Mouse (Mus musculus) adrenal gland, postnatal 25 days (tissue): ENCODE measurements at regions not wholly inside any gene's neighbourhood (a gene's known extent, or its start where the extent isn't known, plus 50 kb on each side); places are given as distances from the start of the nearest gene placed in this dataset.
A peak's percentile ranks its signal among the peaks of the same experiment; 100 is the strongest.

Experiments used
- DNase-seq: peaks from one replicate; pipeline ENCODE4 v3.0.0; 2021; ENCODE audit warnings: mixed read lengths

DNA sequence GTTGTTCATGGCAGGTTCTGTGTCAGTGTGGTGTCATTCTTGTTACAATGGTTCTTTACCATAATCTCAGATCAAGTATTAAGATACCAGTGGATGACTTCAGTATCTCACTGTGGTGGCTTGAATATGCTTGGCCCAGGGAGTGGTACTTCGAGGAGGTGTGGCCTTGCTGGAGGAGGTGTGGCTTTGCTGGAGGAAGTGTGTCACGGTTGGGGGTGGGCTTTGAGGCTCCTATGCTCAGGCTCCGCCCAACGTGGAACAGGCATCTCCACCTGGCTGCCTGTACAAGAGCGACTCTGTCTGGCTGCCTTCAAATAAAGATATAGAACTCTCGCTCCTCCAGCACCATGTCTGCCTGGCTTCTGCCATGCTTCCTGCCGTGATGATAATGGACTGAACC lies 63.6 kb downstream of the Cd2 start:
- no peak for DNase-seq

DNA sequence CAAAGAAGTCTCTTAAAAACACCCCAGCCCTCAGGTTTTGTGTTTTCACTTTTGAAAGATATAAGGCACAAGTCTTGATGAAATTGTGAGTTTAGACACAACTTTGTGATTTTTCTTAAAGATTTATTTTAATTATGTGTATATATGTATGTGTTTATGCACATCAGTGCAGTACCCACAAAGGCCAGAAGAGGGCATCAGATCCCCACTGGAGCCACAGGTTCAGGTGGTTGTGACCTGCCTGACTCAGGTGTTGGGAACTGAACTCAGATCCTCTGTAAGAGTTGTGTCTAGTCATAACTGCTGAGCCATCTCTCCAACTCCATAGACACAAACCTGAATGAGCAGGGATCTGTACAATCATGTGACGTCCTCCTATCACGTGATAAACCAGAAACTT lies 67.8 kb downstream of the Cd2 start:
- DNase-seq, result no peak

DNA sequence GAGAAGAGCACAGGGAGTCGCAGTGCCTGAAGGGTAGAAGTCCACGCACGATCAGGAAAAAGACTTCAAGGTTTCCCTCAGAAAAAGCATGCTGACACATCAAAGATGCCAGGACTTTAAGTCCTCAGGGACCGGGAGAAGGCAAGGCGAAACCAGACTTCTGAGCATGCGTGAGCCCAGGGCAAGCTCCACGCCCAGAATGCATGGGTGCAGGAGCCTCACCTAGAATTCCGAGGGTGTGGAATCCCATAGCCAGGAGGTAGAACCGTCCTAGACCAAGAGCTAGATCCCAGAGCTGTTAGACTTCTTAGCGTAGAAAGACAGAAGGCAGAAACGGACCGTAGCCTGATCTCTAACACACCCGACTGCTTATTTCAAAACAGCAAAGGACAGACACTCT lies 71.0 kb downstream of the Cd2 start:
- DNase-seq, result no peak

DNA sequence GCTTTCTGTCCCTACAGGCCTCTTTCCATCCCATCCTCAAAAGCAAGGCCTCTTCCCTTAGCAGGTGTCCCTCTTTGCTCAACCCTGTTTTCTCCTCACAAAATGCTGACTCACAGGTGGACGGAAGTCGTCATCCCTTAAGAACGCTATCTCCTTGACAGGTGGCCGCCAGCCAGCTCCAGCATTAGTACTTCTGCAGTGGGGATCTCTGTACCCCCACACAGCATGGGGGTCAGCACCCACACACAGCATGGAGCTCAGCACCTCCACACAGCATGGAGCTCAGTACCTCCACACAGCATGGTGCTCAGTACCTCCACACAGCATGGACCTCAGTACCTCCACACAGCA lies 74.6 kb downstream of the Cd2 start:
- no peak for DNase-seq

DNA sequence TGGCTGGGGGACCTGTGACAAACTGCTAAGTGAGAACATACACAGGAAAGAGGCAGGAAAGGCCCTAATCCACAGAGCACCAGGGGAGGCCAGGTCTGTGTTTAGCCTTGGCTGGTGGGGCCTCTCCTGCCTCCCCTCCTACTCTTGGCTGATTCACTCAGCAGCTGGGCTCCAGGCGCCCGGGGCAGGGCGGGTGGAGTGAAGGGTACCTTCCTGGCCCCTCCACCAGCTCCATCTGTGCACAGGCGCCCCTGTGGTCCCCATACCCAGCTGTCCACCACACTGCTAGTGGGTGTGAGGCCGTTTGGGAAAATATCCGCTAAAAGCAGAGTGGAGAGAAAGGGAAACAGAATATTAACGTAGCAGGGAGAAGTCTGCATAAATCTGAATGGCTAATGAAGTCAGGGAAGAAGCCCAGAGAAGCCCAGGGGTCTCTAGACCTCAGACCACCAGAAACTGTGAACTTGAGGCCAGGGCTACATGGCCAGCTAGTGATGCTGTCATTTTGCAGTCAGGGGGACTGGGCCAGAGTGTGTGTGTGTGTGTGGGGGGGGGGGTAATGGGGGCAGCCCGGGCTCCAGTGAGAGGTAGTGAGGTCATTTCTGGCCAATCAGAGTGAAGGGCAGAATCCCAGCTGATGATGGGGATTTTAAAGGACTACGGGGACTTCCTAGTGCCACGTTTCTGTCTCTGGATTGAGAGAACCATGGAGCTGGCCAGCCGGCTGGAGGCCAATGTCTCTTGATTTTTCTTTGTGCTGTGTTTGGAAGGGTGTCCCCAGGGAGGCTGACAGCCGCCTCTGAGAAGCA lies 75.1 kb downstream of the Cd2 start:
- DNase-seq, result peak; percentile 28

DNA sequence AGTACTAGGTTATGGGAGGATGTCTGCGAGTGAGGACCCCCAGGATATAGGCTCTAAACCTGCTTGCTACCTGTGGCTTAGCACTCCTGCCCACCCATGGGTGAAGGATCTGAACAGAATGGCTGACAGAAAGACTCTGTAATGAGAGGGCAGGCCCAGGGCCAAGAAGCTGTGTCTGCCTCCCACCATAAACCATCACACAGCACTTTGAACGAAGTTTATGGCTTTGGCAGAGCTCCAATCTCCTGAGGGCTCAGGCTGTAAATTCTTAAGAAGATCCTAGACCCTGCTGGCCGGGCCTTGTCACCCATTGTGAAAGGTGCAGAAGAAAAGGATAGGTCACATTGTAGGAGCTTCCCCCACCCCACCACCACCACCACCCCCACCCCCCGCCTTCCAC lies 75.8 kb downstream of the Cd2 start:
- DNase-seq, result no peak

DNA sequence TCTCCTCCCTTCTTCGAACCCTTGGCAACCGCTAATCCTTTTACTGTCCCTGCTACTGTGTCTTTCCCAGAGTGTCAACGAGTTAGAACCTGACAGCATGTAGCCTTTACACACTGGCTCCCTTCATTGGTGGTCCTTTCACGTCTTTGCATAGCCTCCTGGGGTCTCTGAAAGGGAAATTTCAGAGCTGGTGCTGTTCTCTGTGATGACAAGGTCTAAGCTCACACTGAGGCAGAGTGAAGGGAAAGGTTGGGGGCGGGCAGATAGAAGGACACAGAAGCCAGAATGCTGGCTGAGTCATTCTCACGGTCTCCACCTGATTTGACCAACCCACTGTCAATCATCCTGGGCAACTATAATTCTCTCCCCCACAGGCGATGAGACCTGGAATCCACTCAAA lies 78.2 kb downstream of the Cd2 start:
- no peak for DNase-seq

DNA sequence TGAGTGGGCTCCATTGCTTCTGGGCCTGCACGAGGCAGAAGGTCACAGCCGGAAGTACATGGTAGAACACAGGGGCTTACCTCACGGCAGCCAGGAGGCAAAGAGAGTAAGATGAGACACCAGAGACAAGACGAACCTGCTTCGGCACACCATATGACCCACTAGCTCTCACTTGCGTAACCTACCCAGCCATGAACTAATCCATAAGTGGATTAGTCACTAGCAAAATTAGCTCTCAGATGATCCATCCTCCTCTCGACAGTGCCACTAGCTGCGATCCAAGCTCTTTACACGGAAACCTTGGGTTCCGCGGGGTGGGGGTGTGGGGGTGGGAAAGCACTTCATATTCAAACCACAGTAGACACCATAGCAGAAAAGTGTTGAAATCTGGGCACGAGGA lies 79.0 kb downstream of the Cd2 start:
- DNase-seq, result no peak

DNA sequence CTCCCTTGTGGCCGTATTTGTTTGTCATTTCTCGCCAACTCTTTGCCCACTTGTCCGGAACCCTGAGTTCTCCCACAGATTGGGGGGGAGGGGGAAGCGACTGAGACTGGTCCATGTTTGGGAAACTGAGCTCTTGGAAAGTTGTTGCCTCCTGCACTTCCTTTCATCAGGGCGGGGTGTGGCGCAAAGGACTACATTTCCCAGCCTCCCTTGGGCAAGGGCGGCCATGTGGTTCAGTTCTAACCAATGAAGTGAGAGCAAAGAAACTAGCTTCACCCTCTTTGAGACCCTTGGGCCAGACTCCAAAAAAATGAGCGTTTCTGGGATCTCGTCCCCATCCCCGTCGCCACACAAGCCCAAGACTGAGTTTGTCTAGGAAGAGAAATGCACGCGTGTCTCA lies 81.6 kb downstream of the Cd2 start:
- DNase-seq, result peak; percentile 31

DNA sequence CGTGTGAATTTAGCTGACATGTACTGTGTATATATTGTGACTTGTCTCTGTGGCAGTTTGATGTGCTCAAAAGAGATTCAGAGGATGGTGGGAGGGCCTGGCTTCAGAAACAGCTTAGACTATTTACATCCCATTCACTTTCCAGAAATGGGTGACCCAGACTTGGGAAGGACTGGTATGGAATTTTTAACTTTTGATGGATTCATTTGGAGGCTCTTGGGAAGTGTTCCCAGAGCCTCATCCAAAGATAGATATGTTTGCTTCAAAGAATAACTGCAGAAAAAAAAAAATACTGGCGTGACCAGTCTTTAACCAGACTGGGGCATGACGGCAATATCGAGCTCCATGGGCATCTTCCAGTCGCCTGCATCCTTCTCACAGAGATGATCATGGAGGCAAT lies 84.6 kb upstream of the Ptgfrn start:
- no peak for DNase-seq

DNA sequence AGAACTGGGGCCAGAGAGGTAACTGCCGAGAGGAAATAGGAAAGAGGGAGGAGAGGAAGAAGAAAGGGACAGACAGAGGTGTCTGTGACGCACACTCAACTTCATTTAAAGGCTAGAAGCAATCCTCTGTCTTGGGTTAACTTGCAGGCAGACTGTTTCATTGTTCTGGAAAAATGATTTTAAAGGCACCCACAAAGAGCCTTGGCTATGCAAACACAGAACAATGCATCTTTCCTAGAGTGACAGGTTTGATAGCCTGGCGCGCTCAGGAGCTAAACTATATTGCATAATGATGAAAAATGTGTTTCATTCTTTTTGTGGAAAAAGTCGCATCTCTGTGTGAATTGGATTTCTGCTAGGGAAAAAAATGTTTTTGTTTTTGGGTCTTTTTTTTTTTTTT lies 84.2 kb upstream of the Ptgfrn start:
- DNase-seq, result no peak

DNA sequence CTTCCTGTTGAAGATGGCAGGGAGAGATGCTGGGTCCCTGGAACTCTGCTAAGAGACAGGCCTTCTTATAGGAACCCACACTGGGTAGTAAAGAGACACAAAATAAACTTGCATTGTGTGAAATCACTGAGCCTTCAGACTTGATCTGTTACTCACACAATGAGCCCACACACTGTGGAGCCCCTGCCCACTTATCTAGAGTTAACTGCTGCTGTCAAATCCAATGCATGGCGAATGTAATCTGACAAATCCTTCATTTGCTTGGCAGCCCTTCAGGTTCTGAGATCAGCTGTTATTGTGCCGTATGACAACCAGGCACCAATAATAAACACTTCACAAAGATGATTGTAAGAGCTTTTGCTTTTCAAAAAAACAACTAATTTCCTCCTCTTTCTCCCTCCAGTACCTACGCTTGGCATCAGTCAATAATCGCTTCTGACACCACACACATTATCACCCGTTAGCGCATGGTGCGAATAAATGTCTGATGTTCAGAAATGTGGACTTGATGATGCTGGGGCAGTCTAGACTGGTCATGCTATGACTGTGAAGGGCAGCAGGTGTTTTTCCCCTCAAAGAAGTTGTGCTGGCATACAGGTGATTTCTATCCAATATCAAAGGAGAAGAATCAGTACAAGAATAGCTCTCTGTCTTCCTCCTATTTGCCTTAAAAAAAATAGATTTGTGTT lies 81.4 kb upstream of the Ptgfrn start:
- DNase-seq, result no peak

DNA sequence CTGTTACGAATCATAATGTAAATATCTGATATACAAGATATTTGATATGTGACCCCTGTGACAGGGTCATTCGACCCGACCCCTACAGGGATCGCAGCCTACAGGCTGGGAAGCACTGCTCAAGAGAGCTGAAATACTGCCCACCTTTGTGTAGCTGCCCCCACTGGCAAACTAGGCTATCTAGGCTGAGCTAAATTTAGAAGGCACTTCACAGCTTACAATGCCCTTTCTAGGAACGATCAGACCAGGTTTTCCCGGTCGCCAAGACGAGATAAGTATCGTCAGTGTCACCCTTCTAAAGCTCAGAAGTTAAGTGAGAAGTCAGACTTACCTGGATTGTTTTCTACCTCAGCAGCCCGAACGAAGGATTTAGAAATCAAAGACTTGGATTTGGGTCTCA lies 71.9 kb upstream of the Ptgfrn start:
- no peak for DNase-seq

DNA sequence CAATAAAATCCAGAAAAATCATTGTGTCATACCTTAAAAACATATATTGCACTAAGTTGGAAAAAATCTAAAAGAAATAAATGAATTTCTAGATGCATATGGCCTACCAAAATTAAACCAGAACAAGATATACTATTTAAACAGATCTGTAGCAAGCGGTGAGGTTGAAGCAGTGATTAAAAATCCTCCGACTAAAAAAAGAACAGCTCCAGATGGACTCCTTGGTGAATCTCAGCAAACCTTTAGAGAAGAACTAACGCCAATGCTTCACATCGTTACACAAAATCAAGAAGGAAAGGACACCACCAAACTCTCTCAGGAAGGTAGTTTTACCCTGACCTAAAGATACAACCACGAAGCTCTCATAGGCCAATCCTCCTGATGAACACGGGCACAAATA lies 63.9 kb upstream of the Ptgfrn start:
- DNase-seq, result no peak

DNA sequence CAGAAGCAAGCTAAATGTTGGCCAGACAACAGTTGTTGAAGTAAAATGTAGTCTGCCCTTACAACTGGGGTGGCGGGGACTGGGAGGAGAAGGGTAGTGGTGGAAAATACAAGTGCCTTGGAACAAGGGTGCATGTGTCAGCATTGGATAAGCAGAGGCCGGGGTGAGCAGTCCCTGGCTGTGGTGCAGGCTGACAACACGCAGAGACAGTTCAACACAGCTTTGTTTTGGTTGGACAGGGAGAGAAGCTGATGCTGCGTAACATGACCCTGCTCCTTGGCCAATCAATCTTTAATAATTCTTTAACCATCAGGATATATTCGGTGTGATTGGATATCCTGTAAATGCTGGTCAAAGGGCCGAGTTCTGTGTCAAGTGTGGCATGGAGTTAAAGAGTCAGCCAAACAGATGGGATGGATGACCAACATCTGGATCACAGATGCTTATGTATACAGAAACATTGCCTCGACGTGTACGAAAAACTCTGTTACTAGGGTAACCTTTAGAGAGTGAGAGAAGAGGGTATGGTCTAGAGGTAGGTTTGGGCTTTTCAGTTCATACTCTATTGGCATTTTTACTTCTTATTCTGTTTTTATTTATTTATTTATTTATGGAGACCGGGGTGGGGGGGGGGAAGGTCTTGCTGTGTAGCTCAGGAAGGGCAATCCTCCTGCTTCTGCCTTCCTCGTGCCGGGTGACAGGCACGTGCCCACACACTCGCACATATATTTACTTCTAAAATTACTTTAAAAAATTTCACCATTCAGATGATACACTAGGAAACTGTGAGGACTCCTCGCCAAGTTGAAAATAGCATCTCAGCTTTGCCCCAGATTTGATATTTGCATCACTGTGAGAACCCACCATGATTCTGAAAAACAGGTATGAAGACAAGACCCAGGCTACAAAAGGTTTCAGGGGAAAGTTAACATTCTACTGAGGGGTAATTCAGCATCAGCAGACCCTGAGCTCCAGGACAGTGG lies 60.2 kb upstream of the Ptgfrn start:
- no peak for DNase-seq

DNA sequence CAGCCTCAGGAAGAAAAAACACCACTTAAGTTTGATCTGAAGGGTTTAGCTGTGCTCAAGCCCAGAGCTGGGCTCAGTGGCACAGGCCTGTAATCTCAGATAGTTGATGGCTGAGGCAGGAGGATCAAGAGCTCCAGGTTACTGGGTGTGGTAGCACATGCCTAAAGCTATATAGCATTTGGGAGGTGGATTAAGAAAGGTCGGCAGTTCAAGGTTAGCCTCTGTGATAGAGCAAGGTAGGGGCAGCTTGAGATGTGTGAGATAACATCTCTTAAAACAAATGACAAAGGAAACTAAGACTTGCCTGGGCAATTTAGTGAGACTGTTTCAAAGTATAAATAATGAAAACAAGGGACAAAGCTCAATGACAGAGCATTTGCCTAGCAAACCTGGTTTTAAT lies 56.9 kb upstream of the Ptgfrn start:
- no peak for DNase-seq

DNA sequence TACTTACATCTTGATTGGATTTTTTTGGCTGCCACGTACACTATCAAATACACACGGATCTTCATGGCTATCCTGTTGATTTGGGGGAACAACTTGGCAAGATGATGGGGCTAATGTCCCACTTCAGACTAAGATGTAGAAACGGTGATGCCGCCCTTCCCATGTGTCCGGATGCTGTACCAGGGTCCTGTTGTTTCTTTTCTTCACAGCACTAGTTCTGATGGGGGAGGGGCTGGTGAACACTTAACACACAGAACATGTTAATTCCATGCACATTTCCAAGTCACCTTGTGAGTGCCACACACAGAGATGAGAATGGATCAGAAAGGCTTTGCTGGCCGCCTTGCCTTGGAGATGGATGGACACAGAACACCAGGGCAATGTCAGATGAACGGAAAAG lies 56.5 kb upstream of the Ptgfrn start:
- no peak for DNase-seq

DNA sequence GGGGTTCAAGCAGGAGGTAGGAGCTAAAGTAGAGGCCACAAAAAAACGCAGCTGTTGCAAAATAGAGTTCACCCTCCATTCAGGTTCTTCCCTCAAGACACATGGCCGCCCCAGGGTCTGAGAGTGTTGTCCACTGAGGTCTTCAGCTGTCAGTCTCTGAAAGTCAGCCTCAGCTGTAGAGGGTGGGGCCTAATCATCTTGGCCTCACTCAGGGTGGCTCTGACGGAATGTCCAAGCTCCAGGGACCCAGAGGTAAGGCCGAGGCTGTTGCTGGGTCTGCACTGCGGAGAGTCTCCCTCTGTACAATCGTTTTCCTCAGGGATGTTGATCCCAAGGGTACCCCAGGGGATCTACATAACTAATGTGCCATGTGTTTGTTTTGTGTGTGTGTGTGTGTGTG lies 55.2 kb upstream of the Ptgfrn start:
- DNase-seq, result no peak

DNA sequence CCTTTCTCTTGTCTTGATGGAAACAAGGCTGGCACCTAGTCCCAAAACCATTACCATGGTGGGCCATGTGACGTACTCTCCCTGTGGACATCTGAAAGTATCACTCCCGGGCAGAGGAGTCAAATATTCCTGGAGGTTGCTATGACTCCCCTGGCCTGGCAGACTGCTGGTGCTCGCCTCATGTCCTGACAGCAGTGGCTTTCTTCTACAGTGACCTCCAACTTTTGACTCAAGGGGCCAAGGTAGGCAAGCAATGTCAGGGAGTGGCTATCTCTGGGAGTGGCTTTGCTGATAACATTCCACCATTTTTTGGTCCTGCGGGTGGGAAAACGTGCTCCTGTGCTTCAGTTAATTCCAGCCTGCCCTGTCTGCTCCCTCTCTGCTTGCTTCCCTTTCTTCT lies 54.7 kb upstream of the Ptgfrn start:
- DNase-seq, result no peak

DNA sequence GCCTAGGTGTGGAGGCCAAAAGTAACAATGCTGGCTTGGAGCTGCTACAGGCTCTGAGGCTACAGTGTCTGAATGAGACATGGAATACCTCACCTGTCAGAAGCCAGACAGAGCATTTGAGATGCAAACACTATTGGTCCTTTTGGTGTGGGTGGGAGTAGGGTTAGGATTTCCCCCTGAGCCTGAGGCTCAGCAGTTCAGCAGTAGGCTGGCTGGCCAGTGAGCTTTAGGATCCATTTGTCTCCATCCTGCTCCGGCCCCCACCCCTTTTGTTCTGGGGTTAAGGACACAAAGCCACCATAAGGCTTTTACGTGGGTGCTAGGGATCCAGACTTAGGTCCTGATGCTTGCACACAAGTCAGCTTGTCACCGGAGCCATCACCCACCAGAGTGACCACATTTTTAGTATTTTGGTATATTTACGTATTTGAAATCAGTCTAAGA lies 53.9 kb upstream of the Ptgfrn start:
- DNase-seq, result no peak

DNA sequence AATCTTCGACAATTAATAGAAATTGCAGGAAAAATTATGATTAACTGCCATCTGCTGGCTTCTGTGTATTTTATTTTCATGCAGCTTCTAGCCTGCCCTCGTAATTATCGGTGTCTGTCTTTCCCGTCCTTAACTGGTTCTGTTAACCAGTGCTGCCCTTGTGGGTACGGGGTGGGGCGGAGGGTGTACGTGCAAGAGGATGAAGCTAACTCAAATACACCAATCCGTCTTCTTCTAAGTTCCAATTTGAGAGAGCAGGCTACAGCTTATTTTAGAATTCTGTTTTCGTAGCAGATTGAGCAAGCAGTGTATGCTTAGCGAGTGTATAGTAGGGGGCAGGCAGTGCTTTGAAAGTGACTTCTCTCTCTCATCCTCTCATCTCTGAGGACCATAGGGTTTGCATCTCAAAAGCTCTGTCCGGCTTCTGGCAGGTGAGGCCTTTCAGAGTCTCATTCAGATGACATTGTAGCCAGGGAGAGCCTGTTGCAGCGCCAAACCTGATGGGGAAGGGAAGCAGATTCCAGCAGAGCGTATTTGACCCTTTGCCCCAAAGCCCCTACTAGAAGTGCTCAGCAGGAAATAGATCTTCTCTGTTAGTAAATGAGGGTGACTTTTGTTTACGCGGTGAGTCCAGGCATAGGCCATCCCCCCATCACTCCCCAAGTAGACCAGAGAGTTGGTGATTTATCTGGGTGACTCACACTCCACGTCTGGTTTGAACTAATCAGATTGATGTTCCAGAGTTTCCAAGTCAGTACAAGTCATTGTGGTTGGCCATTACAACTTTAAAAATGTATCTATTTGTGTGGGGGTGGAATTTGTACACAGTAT lies 53.3 kb upstream of the Ptgfrn start:
- DNase-seq, result no peak

DNA sequence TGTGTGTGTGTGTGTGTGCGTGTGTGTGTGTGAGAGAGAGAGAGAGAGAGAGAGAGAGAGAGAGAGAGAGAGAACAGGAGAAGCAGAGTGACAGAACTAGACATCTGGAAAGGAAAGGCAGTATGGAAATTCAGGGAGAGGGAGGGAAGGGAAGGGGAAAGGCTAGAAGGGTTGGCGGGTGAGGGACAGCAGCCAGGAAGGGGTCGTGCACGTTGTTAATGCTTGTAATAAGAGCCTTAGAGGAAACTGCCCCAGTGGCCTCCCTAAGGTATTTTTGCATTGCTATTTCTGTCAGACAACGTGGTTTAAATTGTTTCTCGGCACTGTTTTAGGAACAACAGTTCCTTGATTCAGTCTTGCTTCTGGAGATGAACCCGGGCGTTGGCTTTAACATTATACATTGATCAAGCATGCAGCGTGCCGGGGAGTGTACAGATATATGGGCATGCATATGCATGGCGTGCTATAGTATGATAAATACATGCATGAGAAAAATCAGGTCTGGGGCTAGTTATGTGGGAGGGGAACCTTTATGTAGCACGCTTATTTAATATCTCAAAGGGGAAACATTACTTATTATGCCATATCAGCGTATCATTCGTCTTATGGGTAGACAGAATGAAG lies 52.6 kb upstream of the Ptgfrn start:
- DNase-seq, result no peak
